Mouse (Mus musculus): Measurements from ENCODE around the gene Phxr2. TPM values are rescaled to one million over a fixed set of nuclear protein-coding genes. Genes with fewer than 3 reads are reported as not detected.

The Phxr2 gene
- polyA plus RNA-seq, 1 experiment from 2014 or later: not detected

- H3K36me3 ChIP-seq (ENCODE audit: control insufficient read depth, insufficient read depth): 0 out of 2 replicates have a peak, but pooled peaks cover 12% of the 10 kb centered on the region
- H3K27me3 ChIP-seq (replicated peaks; ENCODE audit: control insufficient read depth, insufficient read depth, low read length): no peaks in the 10 kb centered on the region
- peaks cover 3% of the 10 kb centered on the region; the same call in 1 of the 2 replicates for H3K4me1 ChIP-seq (replicated peaks; ENCODE audit: control insufficient read depth, insufficient read depth, low read length)
- no peak overlapping the region for H3K9ac ChIP-seq (ENCODE audit: low read depth, low read length)
- WGBS: 40% methylated on average over 11 of the region's 11 CpGs
- peak; percentile 29; the same call in 1 of the 2 replicates for TF ChIP-seq CTCF (IDR thresholded peaks at IDR 0.05; ENCODE audit: low read depth)
- peak overlapping the region; percentile 86 for H3K27ac ChIP-seq (ENCODE audit: low read depth, low read length)
- ATAC-seq: peak; percentile 78
- no peaks in the 10 kb centered on the region for H3K9me3 ChIP-seq (ENCODE audit: control insufficient read depth)
- H3K4me2 ChIP-seq (replicated peaks; ENCODE audit: low read depth): 0 out of 2 replicates have a peak overlapping the region, but pooled peaks have one; percentile 17
- H3K4me3 ChIP-seq (ENCODE audit: low read depth, low read length): no peak overlapping the region
These were observed 1.7 kb upstream of the Phxr2 start for GRCm38 (mm10) chr10:99127691-99128261.

GRCm38 (mm10) chr10:99126954-99127353 is 829 bp upstream of the Phxr2 start:
- no peak overlapping the region for H3K9ac ChIP-seq (ENCODE audit: low read depth, low read length)
- 47% methylated on average over 14 of the region's 14 CpGs for WGBS

GRCm38 (mm10) chr10:99119471-99119870 is 6.7 kb downstream of the Phxr2 start:
- H3K4me1 ChIP-seq (replicated peaks; ENCODE audit: control insufficient read depth, insufficient read depth, low read length): peaks cover 5% of the 10 kb centered on the region; the same call in 1 of the 2 replicates
- 0 out of 2 replicates have a peak overlapping the region, but pooled peaks have one; percentile 79 for H3K27ac ChIP-seq (ENCODE audit: low read depth, low read length)
- ATAC-seq: no peak
- no peaks in the 10 kb centered on the region for H3K36me3 ChIP-seq (ENCODE audit: control insufficient read depth, insufficient read depth)
- WGBS: 81% methylated on average over 4 of the region's 4 CpGs
- H3K27me3 ChIP-seq (replicated peaks; ENCODE audit: control insufficient read depth, insufficient read depth, low read length): no peaks in the 10 kb centered on the region
- H3K4me3 ChIP-seq (ENCODE audit: low read depth, low read length): no peak overlapping the region
- H3K4me2 ChIP-seq (replicated peaks; ENCODE audit: low read depth): no peak overlapping the region
- H3K9ac ChIP-seq (ENCODE audit: low read depth, low read length): 0 out of 2 replicates have a peak overlapping the region, but pooled peaks have one; percentile 26
- no peak for TF ChIP-seq CTCF (IDR thresholded peaks at IDR 0.05; ENCODE audit: low read depth)
- no peaks in the 10 kb centered on the region for H3K9me3 ChIP-seq (ENCODE audit: control insufficient read depth)

More at GRCm38 (mm10) chr10:99126954-99127353, 829 bp upstream of the Phxr2 start:
- Histone ChIP-seq H3K4me2 (replicated peaks; ENCODE audit: low read depth) (peak overlapping the region; percentile 33; the same call in 1 of the 2 replicates), H3K4me3 (ENCODE audit: low read depth, low read length) (no peak overlapping the region), H3K9me3 (ENCODE audit: control insufficient read depth) (no peaks in the 10 kb centered on the region), H3K27me3 (replicated peaks; ENCODE audit: control insufficient read depth, insufficient read depth, low read length) (no peaks in the 10 kb centered on the region), H3K4me1 (replicated peaks; ENCODE audit: control insufficient read depth, insufficient read depth, low read length) (peaks cover 3% of the 10 kb centered on the region; the same call in 1 of the 2 replicates), H3K27ac (ENCODE audit: low read depth, low read length) (peak overlapping the region; percentile 86), H3K36me3 (ENCODE audit: control insufficient read depth, insufficient read depth) (0 out of 2 replicates have a peak, but pooled peaks cover 12% of the 10 kb centered on the region)
- ATAC-seq: peak; percentile 87
- TF ChIP-seq CTCF (IDR thresholded peaks at IDR 0.05; ENCODE audit: low read depth): no peak

- Histone ChIP-seq H3K4me2 (replicated peaks; ENCODE audit: low read depth) (no peak overlapping the region), H3K4me3 (ENCODE audit: low read depth, low read length) (no peak overlapping the region), H3K36me3 (ENCODE audit: control insufficient read depth, insufficient read depth) (no peaks in the 10 kb centered on the region), H3K27me3 (replicated peaks; ENCODE audit: control insufficient read depth, insufficient read depth, low read length) (no peaks in the 10 kb centered on the region), H3K9me3 (ENCODE audit: control insufficient read depth) (no peaks in the 10 kb centered on the region), H3K27ac (ENCODE audit: low read depth, low read length) (peak overlapping the region; percentile 79), H3K4me1 (replicated peaks; ENCODE audit: control insufficient read depth, insufficient read depth, low read length) (peaks cover 5% of the 10 kb centered on the region; the same call in 1 of the 2 replicates), H3K9ac (ENCODE audit: low read depth, low read length) (peak overlapping the region; percentile 26)
- whole genome bisulfite sequencing: 18% methylated on average over 6 of the region's 6 CpGs
- TF ChIP-seq CTCF (IDR thresholded peaks at IDR 0.05; ENCODE audit: low read depth): no peak
- ATAC-seq: peak; percentile 53
These were observed 7.4 kb downstream of the Phxr2 start for GRCm38 (mm10) chr10:99118697-99119096.

GRCm38 (mm10) chr10:99117876-99118275 is 8.2 kb downstream of the Phxr2 start:
- Histone ChIP-seq H3K4me3 (ENCODE audit: low read depth, low read length) (no peak overlapping the region), H3K9ac (ENCODE audit: low read depth, low read length) (no peak overlapping the region), H3K27ac (ENCODE audit: low read depth, low read length) (peak overlapping the region; percentile 79), H3K27me3 (replicated peaks; ENCODE audit: control insufficient read depth, insufficient read depth, low read length) (no peaks in the 10 kb centered on the region), H3K36me3 (ENCODE audit: control insufficient read depth, insufficient read depth) (no peaks in the 10 kb centered on the region), H3K4me1 (replicated peaks; ENCODE audit: control insufficient read depth, insufficient read depth, low read length) (peaks cover 5% of the 10 kb centered on the region; the same call in 1 of the 2 replicates), H3K9me3 (ENCODE audit: control insufficient read depth) (no peaks in the 10 kb centered on the region), H3K4me2 (replicated peaks; ENCODE audit: low read depth) (0 out of 2 replicates have a peak overlapping the region, but pooled peaks have one; percentile 24)
- no peak for TF ChIP-seq CTCF (IDR thresholded peaks at IDR 0.05; ENCODE audit: low read depth)
- 26% methylated on average over 10 of the region's 10 CpGs for WGBS
- peak; percentile 71 for ATAC-seq

GRCm38 (mm10) chr10:99116650-99117615 is 9.2 kb downstream of the Phxr2 start:
- no peaks in the 10 kb centered on the region for H3K9me3 ChIP-seq (ENCODE audit: control insufficient read depth)
- no peaks in the 10 kb centered on the region for H3K27me3 ChIP-seq (replicated peaks; ENCODE audit: control insufficient read depth, insufficient read depth, low read length)
- H3K9ac ChIP-seq (ENCODE audit: low read depth, low read length): no peak overlapping the region
- 0 out of 2 replicates have a peak overlapping the region, but pooled peaks have one; percentile 24 for H3K4me2 ChIP-seq (replicated peaks; ENCODE audit: low read depth)
- no peaks in the 10 kb centered on the region for H3K36me3 ChIP-seq (ENCODE audit: control insufficient read depth, insufficient read depth)
- H3K27ac ChIP-seq (ENCODE audit: low read depth, low read length): peak overlapping the region; percentile 50
- no peak for ATAC-seq
- WGBS: 62% methylated on average over 16 of the region's 16 CpGs
- peaks cover 5% of the 10 kb centered on the region; the same call in 1 of the 2 replicates for H3K4me1 ChIP-seq (replicated peaks; ENCODE audit: control insufficient read depth, insufficient read depth, low read length)
- no peak overlapping the region for H3K4me3 ChIP-seq (ENCODE audit: low read depth, low read length)
- no peak for TF ChIP-seq CTCF (IDR thresholded peaks at IDR 0.05; ENCODE audit: low read depth)
